Mouse (Mus musculus) Patski (cell line): ENCODE data around the gene Mapkbp1. TPM values are rescaled to one million over a fixed set of nuclear protein-coding genes. Genes with fewer than 3 reads are reported as not detected.

ENCODE experiments used
- ATAC-seq: fragments of 100-300 bp; one replicate; pipeline ENCODE4 v1.8.0; 2021
- CTCF ChIA-PET: fragments of 350-600 bp; sonication (Branson Sonifier 250); formaldehyde crosslinking; loops from one replicate; lab custom pipeline; 2022; ENCODE audit warnings: inconsistent platforms; lab: Charles Lee
- POLR2A ChIA-PET: fragments of 350-600 bp; sonication (Branson Sonifier 250); formaldehyde crosslinking; loops from one replicate; lab custom pipeline; 2022; ENCODE audit warnings: antibody characterized with exemption, inconsistent platforms; lab: Charles Lee
- DNase-seq: peaks from one replicate; pipeline ENCODE4 v3.0.0-alpha.2; 2011; ENCODE audit warnings: low read depth, low spot score
- H3K27me3 ChIP-seq: fragments of 371-371 bp; one replicate; pipeline ENCODE4 v1.5.1; 2021
- CTCF ChIP-seq: fragments of 100-300 bp; IDR thresholded peaks from one replicate; pipeline ENCODE4 v1.5.1; 2021
- in situ Hi-C: fragments of 300-500 bp; cut with MboI; formaldehyde crosslinking; loops from 3 replicates; pipeline ENCODE4 v1.11.1; 2018; ENCODE audit warnings: low pct_unique_long_range_greater_than_20kb, mixed read lengths
- polyA plus RNA-seq: library from polyadenylated mRNA; unstranded; gene quantifications from one replicate; pipeline ENCODE4 v1.2.3, GENCODE M21; 2021

Gene Mapkbp1
- polyA plus RNA-seq, 1 experiment from 2014 or later, result 15.3 TPM

DNA sequence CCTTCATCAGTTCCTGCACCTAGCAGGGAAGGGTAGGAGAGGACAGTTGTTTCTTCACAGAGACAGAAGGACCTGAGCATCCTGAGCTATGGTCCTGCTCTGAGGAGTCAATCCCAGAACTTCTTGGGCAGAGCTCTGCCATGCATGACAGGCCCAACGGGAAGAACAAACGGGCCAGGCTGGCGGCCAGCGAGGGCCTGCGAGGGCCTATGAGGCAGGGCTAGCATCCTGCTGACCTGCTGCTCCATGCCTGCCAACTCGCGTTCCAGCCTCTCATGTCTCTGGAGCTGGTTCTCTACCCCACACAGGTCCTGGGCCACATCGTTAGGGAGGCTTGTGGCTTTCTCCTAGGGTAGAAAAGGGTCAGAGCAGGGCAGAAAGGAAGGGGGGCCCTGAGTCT lies 89.7 kb downstream of the Mapkbp1 start:
- ATAC-seq (no peak), DNase-seq (no peak)
- in situ Hi-C loops, result no loop called here
- ChIA-PET POLR2A (no interaction called here), CTCF (no interaction called here)
- H3K27me3 ChIP-seq, result no peaks in the 10 kb centered on the region
- no peak for TF ChIP-seq CTCF

DNA sequence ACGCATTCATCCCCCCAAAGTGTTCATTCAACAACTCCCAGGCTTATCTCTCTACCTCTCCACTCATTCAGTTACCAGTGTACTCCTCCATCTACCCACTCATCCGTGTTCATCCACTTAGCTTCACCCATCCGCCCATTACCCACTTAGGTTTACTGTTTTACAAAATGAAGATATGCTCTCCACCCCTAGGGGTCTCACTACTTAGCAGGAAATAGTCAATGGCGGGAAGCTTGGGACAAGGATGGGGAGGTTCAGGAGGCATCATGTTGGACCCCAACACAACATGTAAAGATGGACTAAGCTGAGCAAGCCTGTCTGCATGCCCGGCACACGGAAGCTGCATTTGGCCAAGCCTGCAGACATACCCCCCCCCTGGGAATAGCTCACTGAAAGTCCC lies 92.1 kb downstream of the Mapkbp1 start:
- POLR2A ChIA-PET, result no interaction called here
- H3K27me3 ChIP-seq, result no peaks in the 10 kb centered on the region
- ATAC-seq (no peak), DNase-seq (no peak)
- CTCF ChIA-PET, result interaction anchor here (1.1 to 1.6 kb wide), 3 partner anchors 14 to 94 kb away, joined by 3 to 6 read pairs (median 3); no protein-coding TSS in a partner anchor
- in situ Hi-C loops, result no loop called here
- no peak for TF ChIP-seq CTCF

DNA sequence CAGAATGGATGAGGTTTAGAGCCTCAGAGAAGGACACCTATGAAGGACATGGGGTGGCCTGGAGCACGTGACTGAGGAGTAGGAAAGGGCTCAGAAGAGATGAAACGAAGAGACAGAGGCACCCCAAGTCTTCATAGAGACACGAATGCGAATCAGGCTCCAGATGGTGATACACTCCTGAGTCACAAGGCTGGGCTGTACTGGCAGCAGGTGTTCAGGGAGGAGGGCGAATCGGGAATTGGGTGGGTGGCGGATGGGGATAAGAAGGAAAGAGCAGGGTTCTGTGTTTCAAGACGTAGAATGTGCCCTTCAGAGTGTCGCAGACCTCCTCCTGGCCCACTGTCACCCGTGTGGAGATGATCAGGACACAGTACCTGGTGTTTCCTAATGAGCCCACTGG lies 92.7 kb downstream of the Mapkbp1 start:
- TF ChIP-seq CTCF, result no peak
- ChIA-PET CTCF (interaction anchor here (1.6 kb wide), 1 partner anchor 15 kb away, joined by 6 read pairs; no protein-coding TSS in a partner anchor), POLR2A (no interaction called here)
- DNase-seq, result no peak
- in situ Hi-C loops, result no loop called here
- ATAC-seq, result no peak
- H3K27me3 ChIP-seq, result no peaks in the 10 kb centered on the region

DNA sequence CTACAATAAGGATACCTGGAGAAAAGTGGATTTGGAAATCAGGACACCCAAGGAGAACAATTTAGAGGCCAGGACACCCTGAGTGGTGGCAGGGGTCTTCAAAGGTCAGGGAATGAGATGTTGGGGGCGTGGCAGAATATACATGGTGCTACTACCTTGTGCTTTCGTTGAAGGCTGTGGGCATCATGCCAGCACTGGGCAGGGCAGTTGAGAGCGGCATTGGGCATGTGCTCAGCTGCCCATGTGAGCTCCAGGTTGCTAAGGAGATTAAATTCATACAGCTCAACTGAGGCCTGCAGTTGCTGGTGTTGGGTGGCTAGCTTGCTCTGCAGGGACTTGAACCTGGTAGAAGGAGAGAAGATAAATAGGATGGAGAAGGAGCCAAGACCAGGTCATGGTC lies 93.7 kb downstream of the Mapkbp1 start:
- ATAC-seq, result no peak
- H3K27me3 ChIP-seq, result no peaks in the 10 kb centered on the region
- ChIA-PET POLR2A (no interaction called here), CTCF (interaction anchor here (2.4 kb wide), 1 partner anchor 104 kb away, joined by 5 read pairs; no protein-coding TSS in a partner anchor)
- no peak for TF ChIP-seq CTCF
- in situ Hi-C loops, result no loop called here
- DNase-seq, result no peak

DNA sequence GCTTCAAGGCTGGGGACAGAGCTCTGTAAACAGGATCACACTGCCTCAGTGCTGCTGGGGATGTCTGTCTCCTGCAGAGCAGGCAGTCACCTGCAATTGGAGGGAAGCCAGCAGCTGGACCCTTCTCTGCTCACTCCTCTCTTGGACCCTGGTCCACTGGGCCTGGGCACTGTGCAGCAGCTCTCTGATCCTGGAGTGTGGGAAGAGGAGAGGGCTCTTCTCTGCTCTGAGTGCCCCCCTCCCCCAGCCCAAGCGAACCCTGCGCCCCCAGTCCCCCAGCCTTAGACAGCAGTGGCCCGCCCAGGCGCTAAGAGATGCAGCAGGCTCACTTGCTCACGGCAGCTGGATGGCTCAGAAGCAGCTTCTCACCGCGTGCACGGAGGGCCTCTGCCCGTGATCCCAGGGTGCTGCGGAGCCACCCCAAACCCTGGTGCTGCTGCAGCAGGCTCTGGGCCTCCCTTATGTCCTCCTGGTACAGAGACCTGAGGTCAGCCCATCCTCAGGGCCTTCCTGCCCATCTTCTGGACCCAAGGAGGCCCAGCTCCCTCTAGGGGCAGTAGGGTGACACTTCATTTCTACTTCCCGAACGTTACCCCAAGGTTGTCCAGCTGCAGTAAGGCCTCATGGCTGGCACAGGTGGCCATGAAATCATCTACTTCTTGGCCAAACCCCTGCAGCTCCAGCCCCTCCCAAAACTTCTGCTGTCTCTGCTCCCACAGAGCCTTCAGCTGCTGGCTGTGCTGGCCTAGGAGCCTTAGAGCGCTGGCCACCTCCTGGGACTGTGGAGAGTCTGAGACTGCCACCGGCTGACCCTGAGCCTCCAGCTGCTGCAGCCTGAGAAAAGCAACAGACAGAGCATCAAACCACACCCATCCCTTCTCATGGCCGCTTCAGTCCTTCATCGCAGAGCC lies 96.3 kb downstream of the Mapkbp1 start:
- no peaks in the 10 kb centered on the region for H3K27me3 ChIP-seq
- in situ Hi-C loops, result no loop called here
- ATAC-seq (no peak), DNase-seq (no peak)
- TF ChIP-seq CTCF, result no peak
- ChIA-PET POLR2A (interaction anchor here (0.8 kb wide), 1 partner anchor 29 kb away, joined by 3 read pairs; no protein-coding TSS in a partner anchor), CTCF (interaction anchor here (0.8 to 2.4 kb wide), 8 partner anchors 9 to 117 kb away, joined by 3 to 6 read pairs (median 4); partner anchors contain the start of gene Mapkbp1)

DNA sequence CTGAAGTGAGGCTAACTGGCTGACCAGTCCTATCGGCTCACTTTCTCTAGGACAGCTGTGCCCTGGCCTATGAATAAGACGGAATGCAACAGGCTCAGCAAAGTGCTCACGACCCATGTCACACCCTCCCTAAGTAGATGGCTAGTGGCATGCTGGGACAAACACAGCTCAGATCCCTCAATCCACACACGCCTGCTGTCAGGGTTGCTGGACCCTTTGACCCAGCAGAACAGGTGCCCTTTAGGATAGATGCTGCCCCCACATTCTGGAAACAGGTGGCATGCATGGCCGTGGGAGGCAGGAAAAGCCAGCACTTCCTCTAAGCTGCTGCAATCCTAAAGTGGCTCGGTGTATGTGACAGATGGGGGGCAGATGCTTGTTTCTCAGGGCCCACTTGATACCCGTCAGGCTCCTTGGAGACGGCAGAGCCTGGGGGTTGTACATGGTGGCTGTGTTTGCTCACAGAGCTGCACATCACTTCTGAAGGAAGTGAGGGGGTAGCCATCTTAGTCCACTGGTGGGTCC lies 97.0 kb downstream of the Mapkbp1 start:
- H3K27me3 ChIP-seq, result no peaks in the 10 kb centered on the region
- ATAC-seq, result no peak
- no peak for TF ChIP-seq CTCF
- in situ Hi-C loops, result no loop called here
- POLR2A ChIA-PET, result interaction anchor here (0.8 kb wide), 1 partner anchor 29 kb away, joined by 3 read pairs; no protein-coding TSS in a partner anchor
- CTCF ChIA-PET, result interaction anchor here (0.8 to 2.1 kb wide), 5 partner anchors 13 to 99 kb away, joined by 3 to 6 read pairs (median 4); partner anchors contain the start of gene Mapkbp1
- DNase-seq, result no peak

DNA sequence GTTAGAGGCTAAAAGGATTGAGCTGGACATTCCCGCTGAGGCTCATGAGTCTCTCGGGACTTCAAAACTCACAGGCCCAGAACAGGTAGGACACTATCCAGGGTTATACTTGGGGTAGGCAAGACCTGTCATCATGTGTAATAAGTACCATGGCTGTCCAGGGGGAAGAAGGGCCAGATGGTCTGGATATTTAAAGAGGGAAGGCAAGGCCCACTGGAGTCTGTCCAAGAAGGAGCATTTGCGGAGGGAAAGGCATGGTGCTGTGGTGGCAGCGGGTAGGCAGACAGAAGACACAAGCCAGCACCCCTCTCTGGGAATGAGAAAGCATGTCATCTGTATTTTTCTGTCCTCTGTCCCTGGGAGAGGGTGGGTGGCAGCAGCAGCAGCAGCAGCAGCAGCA lies 101.6 kb downstream of the Mapkbp1 start:
- DNase-seq (no peak), ATAC-seq (no peak)
- ChIA-PET POLR2A (no interaction called here), CTCF (no interaction called here)
- no peak for TF ChIP-seq CTCF
- in situ Hi-C loops, result no loop called here
- no peaks in the 10 kb centered on the region for H3K27me3 ChIP-seq

DNA sequence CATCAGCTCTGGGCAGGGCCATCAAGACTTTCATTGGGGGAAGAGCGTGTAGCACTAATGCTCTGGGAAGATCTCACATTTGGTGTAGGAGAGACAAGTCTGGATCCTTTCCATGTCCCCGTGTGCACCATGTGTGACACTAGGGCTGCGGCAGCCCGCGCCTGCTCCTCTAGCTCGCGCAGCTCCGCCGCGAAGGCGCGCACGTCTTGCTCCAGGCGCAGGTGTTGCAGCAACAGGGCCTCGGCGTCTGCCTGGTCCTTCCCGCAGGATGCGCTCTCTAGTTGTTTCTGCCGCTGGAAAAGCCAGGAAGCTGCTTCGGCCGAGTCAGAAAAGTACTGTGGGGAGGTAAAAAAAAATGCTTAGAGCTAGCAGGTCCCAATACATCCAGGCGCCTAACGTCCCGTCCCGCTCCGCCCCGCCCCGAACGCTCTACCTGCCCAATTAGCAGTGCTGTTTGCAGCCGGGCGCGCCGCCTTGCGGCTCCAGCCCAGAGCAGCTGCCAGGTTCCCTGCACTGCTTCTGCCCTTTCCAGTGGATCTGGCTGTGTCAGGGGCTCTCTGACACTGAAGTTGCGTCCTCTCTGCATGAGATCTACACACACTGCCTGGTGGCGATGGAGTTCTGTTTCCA lies 103.7 kb downstream of the Mapkbp1 start:
- DNase-seq, result no peak
- POLR2A ChIA-PET, result no interaction called here
- TF ChIP-seq CTCF, result no peak
- CTCF ChIA-PET, result interaction anchor here (0.9 to 1.1 kb wide), 2 partner anchors 93 to 97 kb away, joined by 3 to 4 read pairs; no protein-coding TSS in a partner anchor
- ATAC-seq, result no peak
- H3K27me3 ChIP-seq, result no peaks in the 10 kb centered on the region
- in situ Hi-C loops, result loop anchor here (5.0 kb wide), 1 partner anchor 104 kb away; the partner anchor contains the start of gene Mapkbp1

Other genes with a start within 250 kb of the Mapkbp1 start
- 0.30 TPM for gene Itpka, start 230.4 kb upstream of the Mapkbp1 start, polyA plus RNA-seq
- gene Ltk, start 212.3 kb upstream of the Mapkbp1 start, polyA plus RNA-seq, result 14.5 TPM
- 19.1 TPM for gene Rpap1, start 185.2 kb upstream of the Mapkbp1 start, polyA plus RNA-seq
- gene Tyro3, start 175.0 kb upstream of the Mapkbp1 start, polyA plus RNA-seq, result 11.0 TPM
- gene Mga, start 75.5 kb upstream of the Mapkbp1 start, polyA plus RNA-seq, result 17.8 TPM
- 12.0 TPM for gene Jmjd7, start 54.8 kb downstream of the Mapkbp1 start, polyA plus RNA-seq
- gene Gm28042, start 54.8 kb downstream of the Mapkbp1 start, polyA plus RNA-seq, result 9.5 TPM
- 5.6 TPM for gene Pla2g4b, start 60.7 kb downstream of the Mapkbp1 start, polyA plus RNA-seq
- 69.6 TPM for gene Ehd4, start 181.9 kb downstream of the Mapkbp1 start, polyA plus RNA-seq